Mouse (Mus musculus): Measurements from ENCODE around the gene Maml2. TPM values are rescaled to one million over a fixed set of nuclear protein-coding genes. Genes with fewer than 3 reads are reported as not detected.

The Maml2 gene
- polyA plus RNA-seq, 1 experiment from 2014 or later = 10.0 TPM

GRCm38 (mm10) chr9:13510621-13511369 is 213.0 kb downstream of the Maml2 start:
- WGBS = 75% methylated on average over 5 of the region's 5 CpGs
- no peak for ATAC-seq (replicated peaks)

GRCm38 (mm10) chr9:13513135-13513534 is 215.4 kb downstream of the Maml2 start:
- Histone ChIP-seq H3K4me2 (no peak overlapping the region), H3K27ac (no peak overlapping the region), H3K27me3 (replicated peaks) (no peaks in the 10 kb centered on the region), H3K9ac (no peak overlapping the region), H3K36me3 (replicated peaks) (no peaks in the 10 kb centered on the region), H3K4me1 (0 out of 2 replicates have a peak, but pooled peaks cover 2% of the 10 kb centered on the region), H3K9me3 (no peaks in the 10 kb centered on the region), H3K4me3 (no peak overlapping the region)
- ATAC-seq (replicated peaks) = no peak
- WGBS = 34% methylated on average over 5 of the region's 5 CpGs

More at GRCm38 (mm10) chr9:13510621-13511369, 213.0 kb downstream of the Maml2 start:
- no peak overlapping the region for H3K4me3 ChIP-seq
- H3K4me1 ChIP-seq = 0 out of 2 replicates have a peak, but pooled peaks cover 2% of the 10 kb centered on the region
- H3K9ac ChIP-seq = no peak overlapping the region
- no peaks in the 10 kb centered on the region for H3K9me3 ChIP-seq
- H3K27me3 ChIP-seq (replicated peaks) = no peaks in the 10 kb centered on the region
- no peaks in the 10 kb centered on the region for H3K36me3 ChIP-seq (replicated peaks)
- H3K27ac ChIP-seq = no peak overlapping the region
- no peak overlapping the region for H3K4me2 ChIP-seq

GRCm38 (mm10) chr9:13514435-13514834 is 216.7 kb downstream of the Maml2 start:
- Histone ChIP-seq H3K27ac (no peak overlapping the region), H3K4me3 (no peak overlapping the region), H3K4me2 (no peak overlapping the region), H3K27me3 (replicated peaks) (no peaks in the 10 kb centered on the region), H3K36me3 (replicated peaks) (no peaks in the 10 kb centered on the region), H3K4me1 (0 out of 2 replicates have a peak, but pooled peaks cover 2% of the 10 kb centered on the region), H3K9me3 (no peaks in the 10 kb centered on the region), H3K9ac (no peak overlapping the region)
- no peak for ATAC-seq (replicated peaks)

- Histone ChIP-seq H3K4me1 (0 out of 2 replicates have a peak, but pooled peaks cover 2% of the 10 kb centered on the region), H3K27me3 (replicated peaks) (no peaks in the 10 kb centered on the region), H3K9ac (no peak overlapping the region), H3K4me2 (no peak overlapping the region), H3K4me3 (no peak overlapping the region), H3K9me3 (no peaks in the 10 kb centered on the region), H3K36me3 (replicated peaks) (no peaks in the 10 kb centered on the region), H3K27ac (no peak overlapping the region)
- ATAC-seq (replicated peaks) = no peak
- WGBS = 81% methylated on average over 2 of the region's 2 CpGs
Observed at GRCm38 (mm10) chr9:13515976-13516375, 218.2 kb downstream of the Maml2 start.

GRCm38 (mm10) chr9:13518031-13518430 is 220.3 kb downstream of the Maml2 start:
- WGBS = 84% methylated on average over 2 of the region's 2 CpGs
- H3K27ac ChIP-seq = no peak overlapping the region
- H3K27me3 ChIP-seq (replicated peaks) = no peaks in the 10 kb centered on the region
- H3K4me2 ChIP-seq = no peak overlapping the region
- ATAC-seq (replicated peaks) = no peak
- no peak overlapping the region for H3K4me3 ChIP-seq
- no peaks in the 10 kb centered on the region for H3K9me3 ChIP-seq
- 0 out of 2 replicates have a peak, but pooled peaks cover 4% of the 10 kb centered on the region for H3K4me1 ChIP-seq
- no peaks in the 10 kb centered on the region for H3K36me3 ChIP-seq (replicated peaks)
- no peak overlapping the region for H3K9ac ChIP-seq

- 0 out of 2 replicates have a peak, but pooled peaks have one; percentile 30 for ATAC-seq (replicated peaks)
Observed at GRCm38 (mm10) chr9:13518441-13518971, 220.7 kb downstream of the Maml2 start.

GRCm38 (mm10) chr9:13522061-13522820 is 224.5 kb downstream of the Maml2 start:
- H3K36me3 ChIP-seq (replicated peaks) = no peaks in the 10 kb centered on the region
- ATAC-seq (replicated peaks) = 0 out of 2 replicates have a peak, but pooled peaks have one; percentile 3
- H3K4me2 ChIP-seq = no peak overlapping the region
- no peaks in the 10 kb centered on the region for H3K27me3 ChIP-seq (replicated peaks)
- no peak overlapping the region for H3K9ac ChIP-seq
- no peaks in the 10 kb centered on the region for H3K9me3 ChIP-seq
- no peak overlapping the region for H3K27ac ChIP-seq
- no peak overlapping the region for H3K4me3 ChIP-seq
- WGBS = 45% methylated on average over 9 of the region's 9 CpGs
- H3K4me1 ChIP-seq = 0 out of 2 replicates have a peak, but pooled peaks cover 9% of the 10 kb centered on the region

More at GRCm38 (mm10) chr9:13518441-13518971, 220.7 kb downstream of the Maml2 start:
- 98% methylated on average over 2 of the region's 2 CpGs for WGBS
- Histone ChIP-seq H3K9ac (no peak overlapping the region), H3K27ac (no peak overlapping the region), H3K4me1 (0 out of 2 replicates have a peak, but pooled peaks cover 3% of the 10 kb centered on the region), H3K36me3 (replicated peaks) (no peaks in the 10 kb centered on the region), H3K4me2 (no peak overlapping the region), H3K27me3 (replicated peaks) (no peaks in the 10 kb centered on the region), H3K4me3 (no peak overlapping the region), H3K9me3 (no peaks in the 10 kb centered on the region)

GRCm38 (mm10) chr9:13523046-13523445 is 225.3 kb downstream of the Maml2 start:
- Histone ChIP-seq H3K27ac (no peak overlapping the region), H3K4me3 (no peak overlapping the region), H3K36me3 (replicated peaks) (no peaks in the 10 kb centered on the region), H3K9me3 (no peaks in the 10 kb centered on the region), H3K4me1 (0 out of 2 replicates have a peak, but pooled peaks cover 9% of the 10 kb centered on the region), H3K27me3 (replicated peaks) (no peaks in the 10 kb centered on the region), H3K9ac (no peak overlapping the region), H3K4me2 (no peak overlapping the region)
- 92% methylated on average over 3 of the region's 3 CpGs for WGBS
- no peak for ATAC-seq (replicated peaks)

GRCm38 (mm10) chr9:13525075-13525474 is 227.3 kb downstream of the Maml2 start:
- Histone ChIP-seq H3K27me3 (replicated peaks) (no peaks in the 10 kb centered on the region), H3K4me3 (no peak overlapping the region), H3K27ac (no peak overlapping the region), H3K4me1 (peaks cover 12% of the 10 kb centered on the region; the same call in 1 of the 2 replicates), H3K9ac (no peak overlapping the region), H3K36me3 (replicated peaks) (no peaks in the 10 kb centered on the region), H3K4me2 (no peak overlapping the region), H3K9me3 (no peaks in the 10 kb centered on the region)
- WGBS = 77% methylated on average over 1 of the region's 1 CpGs
- no peak for ATAC-seq (replicated peaks)

GRCm38 (mm10) chr9:13525561-13526255 is 228.0 kb downstream of the Maml2 start:
- Histone ChIP-seq H3K4me3 (no peak overlapping the region), H3K4me1 (peaks cover 12% of the 10 kb centered on the region; the same call in 1 of the 2 replicates), H3K9ac (no peak overlapping the region), H3K9me3 (no peaks in the 10 kb centered on the region), H3K27me3 (replicated peaks) (no peaks in the 10 kb centered on the region), H3K27ac (no peak overlapping the region), H3K36me3 (replicated peaks) (no peaks in the 10 kb centered on the region), H3K4me2 (no peak overlapping the region)
- ATAC-seq (replicated peaks) = no peak
- 47% methylated on average over 5 of the region's 5 CpGs for WGBS

GRCm38 (mm10) chr9:13530575-13530974 is 232.8 kb downstream of the Maml2 start:
- no peaks in the 10 kb centered on the region for H3K27me3 ChIP-seq (replicated peaks)
- no peak overlapping the region for H3K4me3 ChIP-seq
- no peak overlapping the region for H3K9ac ChIP-seq
- no peaks in the 10 kb centered on the region for H3K36me3 ChIP-seq (replicated peaks)
- no peak overlapping the region for H3K4me2 ChIP-seq
- no peaks in the 10 kb centered on the region for H3K9me3 ChIP-seq
- ATAC-seq (replicated peaks) = no peak
- WGBS = 87% methylated on average over 4 of the region's 4 CpGs
- no peak overlapping the region for H3K27ac ChIP-seq
- H3K4me1 ChIP-seq = peaks cover 15% of the 10 kb centered on the region
